Mouse (Mus musculus) thymus, adult 2 months (tissue): ENCODE measurements at regions not wholly inside any gene's neighbourhood (a gene's known extent, or its start where the extent isn't known, plus 50 kb on each side); places are given as distances from the start of the nearest gene placed in this dataset.

ENCODE experiments used
- DNase-seq: peaks from one replicate; pipeline ENCODE4 v3.0.0; 2021
- H3K27ac ChIP-seq: fragments of 200-500 bp; 2 replicates; pipeline ENCODE4 v1.5.1; 2012; ENCODE audit warnings: low read length, control low read depth; ENCODE audit not compliant: control insufficient read depth, insufficient read depth
- H3K27me3 ChIP-seq: fragments of 200-500 bp; 2 replicates; pipeline ENCODE4 v1.6.1; 2012; ENCODE audit warnings: mild to moderate bottlenecking, low read length, moderate library complexity, mixed read lengths; ENCODE audit not compliant: control insufficient read depth, insufficient read depth
- H3K36me3 ChIP-seq: fragments of 200-500 bp; 2 replicates; pipeline ENCODE4 v1.6.1; 2012; ENCODE audit warnings: mild to moderate bottlenecking, low read length, moderate library complexity; ENCODE audit not compliant: control insufficient read depth, insufficient read depth
- H3K4me1 ChIP-seq: fragments of 200-500 bp; replicated peaks from 2 replicates; pipeline ENCODE4 v1.6.1; 2012; ENCODE audit warnings: low read length; ENCODE audit not compliant: control insufficient read depth, insufficient read depth
- H3K4me3 ChIP-seq: fragments of 200-500 bp; 2 replicates; pipeline ENCODE4 v1.5.1; 2012; ENCODE audit warnings: mild to moderate bottlenecking, low read length, control low read depth, moderate library complexity; ENCODE audit not compliant: control insufficient read depth, insufficient read depth
- CTCF ChIP-seq: fragments of 200-500 bp; IDR thresholded peaks from 2 replicates; pipeline ENCODE4 v1.5.1; 2012; ENCODE audit warnings: mild to moderate bottlenecking, control low read depth, low read length, moderate library complexity, borderline replicate concordance; ENCODE audit not compliant: control insufficient read depth, poor library complexity, insufficient read depth; ENCODE audit errors: extremely low read depth
- POLR2A ChIP-seq: fragments of 200-500 bp; IDR thresholded peaks from 2 replicates; pipeline ENCODE4 v1.6.1; 2012; ENCODE audit warnings: mild to moderate bottlenecking, low read length, control low read depth, moderate library complexity; ENCODE audit not compliant: control insufficient read depth, poor library complexity, insufficient read depth; ENCODE audit errors: extremely low read depth
- WGBS: fragments of 180-500 bp; shearing (Covaris S2); methylation state at CpG from one replicate; pipeline ENCODE4 v1.1.7; 2018; 5-methylcytosine and 5-hydroxymethylcytosine counted together

DNA sequence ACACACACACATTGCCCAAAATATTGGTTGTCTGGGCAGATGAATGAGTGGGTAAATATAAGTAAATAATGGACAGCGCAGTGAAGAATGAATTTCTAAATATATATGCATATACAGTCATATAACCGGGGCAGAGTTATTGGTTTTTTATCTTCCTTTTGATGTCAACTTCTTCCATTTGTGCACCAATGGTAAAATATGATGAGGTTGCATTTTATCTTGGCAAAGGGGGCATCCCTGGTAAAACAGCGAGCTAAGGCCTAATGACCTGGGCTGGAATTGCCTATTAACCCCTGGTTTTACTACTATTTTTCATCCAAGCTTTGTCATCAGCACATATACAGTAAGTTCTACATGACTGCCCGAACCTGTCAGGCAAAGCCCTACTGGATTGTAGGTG is 253.2 kb downstream of the Epha4 start:
- TF ChIP-seq CTCF: no peak
- no peak for TF ChIP-seq POLR2A
- Histone ChIP-seq H3K4me1 (no peaks in the 10 kb centered on the region), H3K4me3 (no peak overlapping the region), H3K27ac (no peak overlapping the region), H3K36me3 (no peaks in the 10 kb centered on the region), H3K27me3 (no peaks in the 10 kb centered on the region)
- 90% methylated on average over 4 of the region's 4 CpGs for WGBS
- DNase-seq: no peak

DNA sequence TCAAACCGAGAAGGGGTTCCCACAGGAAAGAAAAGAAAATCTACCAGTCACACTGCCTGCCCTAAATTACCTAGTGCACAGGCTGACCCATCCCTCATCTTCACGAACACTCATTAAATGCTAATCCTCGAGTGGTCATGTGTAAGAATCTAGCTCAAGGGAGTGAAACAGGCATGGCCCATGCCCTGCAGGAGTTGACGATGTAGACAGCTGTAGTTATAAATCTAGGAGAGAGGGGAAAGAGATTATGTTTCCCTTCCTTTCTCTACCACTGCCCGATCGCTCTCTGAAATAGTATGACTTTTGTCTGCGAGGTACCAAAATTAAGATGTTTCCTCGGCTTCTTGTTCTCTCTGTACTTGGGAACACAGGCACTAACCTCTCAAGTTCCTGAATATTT is 249.2 kb downstream of the Epha4 start:
- Histone ChIP-seq H3K4me3 (no peak overlapping the region), H3K27ac (no peak overlapping the region), H3K27me3 (no peaks in the 10 kb centered on the region), H3K4me1 (no peaks in the 10 kb centered on the region), H3K36me3 (no peaks in the 10 kb centered on the region)
- WGBS: 89% methylated on average over 8 of the region's 8 CpGs
- no peak for TF ChIP-seq CTCF
- TF ChIP-seq POLR2A: no peak
- no peak for DNase-seq

DNA sequence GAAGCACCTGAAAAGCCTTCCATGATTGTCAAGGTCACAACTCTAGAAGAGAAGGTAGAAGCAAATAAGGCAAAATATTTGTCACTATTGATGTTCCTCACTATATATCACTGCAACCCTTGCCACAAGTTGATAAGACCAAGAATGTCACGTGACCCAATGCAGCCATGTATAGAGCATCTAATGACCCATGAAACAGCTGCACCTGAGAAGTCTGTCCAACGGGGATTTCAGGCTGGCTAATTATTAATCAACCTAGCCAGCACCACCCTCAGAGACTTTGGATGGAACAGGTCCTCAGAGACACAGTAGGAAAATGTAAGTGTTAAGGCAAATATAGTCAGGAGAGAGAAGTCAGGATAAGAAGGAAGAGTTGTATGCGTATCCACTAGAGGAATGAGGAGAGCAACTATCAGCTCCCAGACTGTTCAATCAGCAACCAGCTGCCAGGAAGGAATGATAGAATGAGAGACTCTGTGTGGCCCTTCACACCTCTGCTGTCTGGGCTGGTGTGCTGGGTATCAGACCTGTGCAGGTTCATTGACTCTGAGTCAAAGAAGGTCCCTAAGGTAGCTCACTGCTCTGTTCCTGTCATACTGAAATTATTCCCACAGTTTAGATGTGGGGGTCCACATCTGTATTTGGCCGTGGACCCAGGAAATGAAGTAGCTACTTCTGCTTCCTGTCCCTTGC is 247.4 kb downstream of the Epha4 start:
- H3K4me3 ChIP-seq: no peak overlapping the region
- H3K27ac ChIP-seq: no peak overlapping the region
- DNase-seq: no peak
- no peaks in the 10 kb centered on the region for H3K36me3 ChIP-seq
- H3K4me1 ChIP-seq: no peaks in the 10 kb centered on the region
- H3K27me3 ChIP-seq: no peaks in the 10 kb centered on the region
- TF ChIP-seq CTCF (no peak), POLR2A (no peak)
- WGBS: 82% methylated on average over 4 of the region's 4 CpGs

DNA sequence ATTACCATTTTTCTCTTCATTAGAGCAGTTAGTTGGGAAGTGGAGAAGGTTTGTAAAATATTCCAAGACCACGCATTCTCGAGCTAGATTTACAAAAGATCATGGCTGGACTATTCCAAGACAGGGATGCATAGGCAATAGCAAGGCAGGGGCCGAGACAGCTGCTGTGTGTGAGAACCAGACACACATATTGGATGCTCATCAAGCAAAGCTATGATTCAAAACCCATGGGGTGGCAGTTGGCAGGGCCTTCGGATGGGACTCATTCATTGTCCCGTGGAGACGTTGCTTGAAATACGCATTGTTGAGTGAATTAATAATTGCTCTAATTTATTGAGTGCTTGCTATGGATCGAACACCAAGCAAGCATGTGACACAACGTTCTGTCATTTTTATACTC is 239.6 kb downstream of the Epha4 start:
- no peak for TF ChIP-seq CTCF
- no peak for TF ChIP-seq POLR2A
- H3K4me3 ChIP-seq: no peak overlapping the region
- 95% methylated on average over 9 of the region's 9 CpGs for WGBS
- no peaks in the 10 kb centered on the region for H3K36me3 ChIP-seq
- no peak for DNase-seq
- no peak overlapping the region for H3K27ac ChIP-seq
- no peaks in the 10 kb centered on the region for H3K27me3 ChIP-seq
- H3K4me1 ChIP-seq: no peaks in the 10 kb centered on the region

DNA sequence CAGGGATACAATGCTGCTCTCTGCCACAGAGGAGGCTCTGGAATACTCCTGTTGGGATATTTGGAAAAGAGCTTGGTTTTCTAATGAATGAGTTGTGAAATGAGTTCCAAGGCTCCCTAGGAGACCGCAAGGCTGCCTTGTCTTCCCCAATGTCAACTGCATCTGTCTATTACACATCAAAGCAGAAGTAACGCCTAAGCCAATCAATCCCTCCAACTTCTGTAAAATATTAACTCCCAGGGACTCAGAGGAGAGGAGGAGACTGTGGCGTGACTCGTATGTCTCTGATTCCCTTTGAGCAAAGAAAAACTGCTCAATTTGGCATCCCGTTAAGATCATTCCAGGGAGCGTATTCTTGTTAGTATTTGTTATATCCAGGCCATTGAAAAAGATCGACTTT is 235.3 kb downstream of the Epha4 start:
- Histone ChIP-seq H3K27ac (no peak overlapping the region), H3K4me3 (no peak overlapping the region), H3K27me3 (no peaks in the 10 kb centered on the region), H3K36me3 (no peaks in the 10 kb centered on the region), H3K4me1 (no peaks in the 10 kb centered on the region)
- DNase-seq: no peak
- WGBS: 89% methylated on average over 7 of the region's 7 CpGs
- TF ChIP-seq POLR2A (no peak), CTCF (no peak)

DNA sequence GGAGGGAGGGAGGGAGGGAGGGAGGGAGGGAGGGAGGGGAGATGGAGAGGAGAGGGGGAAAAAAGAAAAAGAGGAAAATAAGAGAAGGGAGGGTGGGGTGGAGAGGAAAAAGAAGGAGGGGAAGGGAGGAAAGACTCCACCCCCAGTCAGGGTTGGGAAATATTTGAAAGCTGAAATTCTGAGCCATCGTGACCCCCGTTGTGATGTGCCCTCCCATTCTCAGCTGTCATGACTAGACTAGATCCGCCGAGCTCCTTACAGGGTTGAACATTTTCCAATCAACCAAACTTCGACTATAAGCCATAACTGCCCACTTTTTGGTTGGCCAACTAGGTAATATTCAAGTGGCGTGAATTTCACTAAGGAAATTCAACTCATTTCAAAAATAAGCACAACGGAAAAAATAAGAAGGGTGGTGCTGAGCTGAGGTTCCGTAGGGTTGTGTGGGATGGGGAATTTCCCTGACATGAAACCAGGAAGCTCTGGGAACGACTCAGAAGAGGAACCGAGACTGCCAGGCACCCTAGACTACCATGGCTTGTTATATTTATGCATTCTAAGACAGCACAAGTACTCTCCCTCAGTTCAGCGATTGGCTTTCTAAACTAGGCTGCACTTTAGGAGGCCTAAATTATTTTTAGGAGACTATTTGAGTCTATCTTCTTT is 234.4 kb downstream of the Epha4 start:
- no peak for TF ChIP-seq POLR2A
- no peak for TF ChIP-seq CTCF
- H3K4me3 ChIP-seq: no peak overlapping the region
- H3K36me3 ChIP-seq: no peaks in the 10 kb centered on the region
- DNase-seq: no peak
- 79% methylated on average over 11 of the region's 11 CpGs for WGBS
- H3K27me3 ChIP-seq: no peaks in the 10 kb centered on the region
- no peaks in the 10 kb centered on the region for H3K4me1 ChIP-seq
- H3K27ac ChIP-seq: no peak overlapping the region
